Mouse (Mus musculus) limb, embryonic 13.5 days (tissue): ENCODE measurements around the gene Rap1gap2. TPM values are rescaled to one million over a fixed set of nuclear protein-coding genes. Genes with fewer than 3 reads are reported as not detected.

ENCODE experiments used
- ATAC-seq: fragments of 200-750 bp; cut with Nextera tagmentation; 2 replicates; pipeline ENCODE4 v1.8.0; 2017; ENCODE audit warnings: low read depth, moderate number of reproducible peaks, moderate TSS enrichment; ENCODE audit not compliant: low FRiP score
- H3K27ac ChIP-seq: fragments of 300-500 bp; sonication (generic); 2 replicates; pipeline ENCODE4 v1.5.1; 2015; ENCODE audit warnings: inconsistent platforms, mild to moderate bottlenecking, moderate library complexity
- H3K27me3 ChIP-seq: fragments of 300-500 bp; sonication (generic); 2 replicates; pipeline ENCODE4 v1.6.1; 2015; ENCODE audit warnings: mild to moderate bottlenecking, inconsistent platforms
- H3K36me3 ChIP-seq: fragments of 300-500 bp; sonication (generic); 2 replicates; pipeline ENCODE4 v1.6.1; 2015; ENCODE audit warnings: inconsistent platforms, mild to moderate bottlenecking, moderate library complexity
- H3K4me1 ChIP-seq: fragments of 300-500 bp; sonication (generic); 2 replicates; pipeline ENCODE4 v1.6.1; 2015; ENCODE audit warnings: inconsistent platforms
- H3K4me2 ChIP-seq: fragments of 300-500 bp; sonication (generic); replicated peaks from 2 replicates; pipeline ENCODE4 v1.6.1; 2015; ENCODE audit warnings: inconsistent platforms, mild to moderate bottlenecking, moderate library complexity
- H3K4me3 ChIP-seq: fragments of 300-500 bp; sonication (generic); 2 replicates; pipeline ENCODE4 v1.5.1; 2015; ENCODE audit warnings: moderate library complexity, mild to moderate bottlenecking, inconsistent platforms
- H3K9ac ChIP-seq: fragments of 300-500 bp; sonication (generic); 2 replicates; pipeline ENCODE4 v1.6.1; 2015; ENCODE audit warnings: mild to moderate bottlenecking, inconsistent platforms
- H3K9me3 ChIP-seq: fragments of 300-500 bp; sonication (generic); 2 replicates; pipeline ENCODE4 v1.6.1; 2016; ENCODE audit warnings: inconsistent platforms
- WGBS: fragments of 180-500 bp; shearing (Covaris S2); methylation state at CpG from one replicate; pipeline ENCODE4 v1.1.7; 2015; 5-methylcytosine and 5-hydroxymethylcytosine counted together
- polyA plus RNA-seq: library from polyadenylated mRNA; unstranded; fragments of >200 nt; fragmentation: Nextera tagmentation; extraction: Ambion mirVana; gene quantifications from 2 replicates; pipeline ENCODE4 v1.2.1, GENCODE M21; 2015

Rap1gap2 gene
- polyA plus RNA-seq, 1 experiment from 2014 or later, result 1.2 TPM

DNA sequence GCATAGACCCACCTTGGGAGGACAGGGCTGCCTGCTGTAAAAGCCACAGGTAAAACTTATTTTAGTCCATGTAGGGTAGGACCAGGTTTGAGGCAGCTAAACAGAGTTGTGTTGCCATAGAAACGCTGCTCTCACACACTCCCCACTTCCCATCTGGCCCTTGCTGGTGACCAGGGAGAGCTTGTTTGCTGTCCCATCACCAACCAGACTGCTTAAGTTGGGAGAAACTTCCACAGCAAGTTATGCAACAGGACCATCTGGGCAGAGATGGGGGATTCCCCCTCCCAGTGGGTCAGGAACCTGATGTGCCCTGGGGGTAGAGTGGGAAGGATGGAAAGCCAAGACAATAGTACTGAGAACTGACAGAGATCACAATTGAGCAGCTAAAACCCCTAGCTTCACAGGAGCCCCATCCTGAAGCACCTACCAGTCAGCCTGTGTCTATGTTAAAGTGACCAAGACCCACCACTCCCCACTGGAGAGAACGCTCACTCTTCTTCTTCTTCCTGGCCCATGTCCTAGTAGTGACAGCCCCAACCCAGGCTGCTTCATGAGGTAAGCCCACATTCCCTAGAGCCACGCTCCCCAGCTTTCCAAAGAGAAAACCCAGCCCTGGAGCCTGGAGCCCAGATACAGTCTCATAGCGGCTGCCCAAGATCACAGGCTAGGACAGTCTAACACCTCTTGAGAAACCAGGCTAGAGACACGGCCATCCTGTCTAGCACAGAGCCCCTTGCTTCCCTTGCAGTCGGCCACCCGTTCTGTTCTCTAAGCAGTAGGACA, 125.1 kb downstream of the Rap1gap2 start:
- H3K27me3 ChIP-seq, result no peaks in the 10 kb centered on the region
- H3K36me3 ChIP-seq, result no peaks in the 10 kb centered on the region
- 81% methylated on average over 7 of the region's 7 CpGs for WGBS
- no peak overlapping the region for H3K4me2 ChIP-seq
- no peaks in the 10 kb centered on the region for H3K4me1 ChIP-seq
- H3K9me3 ChIP-seq, result no peaks in the 10 kb centered on the region
- ATAC-seq, result no peak; the same call in 1 of the 2 replicates
- H3K4me3 ChIP-seq, result no peak overlapping the region
- H3K9ac ChIP-seq, result no peak overlapping the region
- no peak overlapping the region for H3K27ac ChIP-seq

DNA sequence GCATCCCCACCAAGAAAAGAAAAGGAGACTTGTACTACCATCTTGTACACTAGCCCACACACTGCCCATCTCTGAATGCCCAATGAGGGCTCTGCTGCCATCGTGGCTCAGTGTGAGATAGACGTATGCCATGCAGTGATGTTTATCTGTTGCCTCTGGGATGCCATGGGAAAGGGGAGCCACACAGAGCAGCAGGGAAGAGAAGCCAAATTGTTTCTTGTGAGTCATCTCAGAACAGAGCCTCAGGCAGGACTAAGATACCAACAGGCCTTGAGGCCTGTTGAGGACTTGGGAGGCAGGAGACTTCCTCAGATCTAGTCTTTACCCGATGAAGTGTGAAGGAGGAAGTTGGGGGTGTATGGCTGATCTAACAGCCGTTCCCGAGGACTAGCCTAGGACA, 126.8 kb downstream of the Rap1gap2 start:
- H3K27me3 ChIP-seq, result no peaks in the 10 kb centered on the region
- H3K27ac ChIP-seq, result no peak overlapping the region; the same call in 1 of the 2 replicates
- no peaks in the 10 kb centered on the region for H3K9me3 ChIP-seq
- no peak for ATAC-seq
- 82% methylated on average over 5 of the region's 5 CpGs for WGBS
- no peak overlapping the region for H3K9ac ChIP-seq
- no peak overlapping the region for H3K4me2 ChIP-seq
- H3K4me1 ChIP-seq, result no peaks in the 10 kb centered on the region
- H3K36me3 ChIP-seq, result no peaks in the 10 kb centered on the region
- H3K4me3 ChIP-seq, result no peak overlapping the region

DNA sequence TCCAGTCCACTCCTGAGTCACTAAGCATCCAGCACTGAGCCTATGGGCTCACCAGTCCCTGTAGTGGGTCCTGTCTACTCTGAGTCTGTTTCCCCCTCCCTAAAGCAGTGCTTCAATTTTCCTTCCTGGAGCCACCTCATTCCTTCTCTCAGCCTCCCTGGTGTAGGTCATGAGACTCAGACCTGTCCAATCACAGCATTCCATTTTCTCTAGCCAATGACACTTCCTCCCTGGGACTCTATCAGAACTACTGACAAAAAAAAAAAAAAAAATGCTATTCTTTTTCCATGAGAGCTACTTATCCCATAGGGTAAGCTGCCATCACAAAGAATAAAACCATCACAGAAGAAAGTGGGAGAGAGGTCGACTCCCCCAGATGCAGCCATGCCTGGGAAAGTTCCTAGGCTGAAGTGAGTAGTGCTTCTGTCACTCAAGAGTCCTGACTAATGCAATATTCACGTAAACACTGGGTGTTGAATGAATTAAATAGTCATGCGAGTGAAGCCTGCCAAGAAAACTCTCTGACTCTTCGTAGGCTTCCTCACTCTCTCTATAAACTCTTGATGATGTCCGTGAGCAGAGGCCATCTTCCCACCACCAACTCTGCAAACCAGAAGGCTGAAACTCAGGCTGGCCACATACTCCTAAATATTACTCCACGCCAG, 127.4 kb downstream of the Rap1gap2 start:
- 79% methylated on average over 6 of the region's 6 CpGs for WGBS
- no peak overlapping the region for H3K4me3 ChIP-seq
- H3K4me1 ChIP-seq, result no peaks in the 10 kb centered on the region
- H3K36me3 ChIP-seq, result no peaks in the 10 kb centered on the region
- no peak for ATAC-seq
- H3K27me3 ChIP-seq, result no peaks in the 10 kb centered on the region
- H3K4me2 ChIP-seq, result no peak overlapping the region
- H3K9ac ChIP-seq, result no peak overlapping the region
- no peak overlapping the region for H3K27ac ChIP-seq
- H3K9me3 ChIP-seq, result no peaks in the 10 kb centered on the region

DNA sequence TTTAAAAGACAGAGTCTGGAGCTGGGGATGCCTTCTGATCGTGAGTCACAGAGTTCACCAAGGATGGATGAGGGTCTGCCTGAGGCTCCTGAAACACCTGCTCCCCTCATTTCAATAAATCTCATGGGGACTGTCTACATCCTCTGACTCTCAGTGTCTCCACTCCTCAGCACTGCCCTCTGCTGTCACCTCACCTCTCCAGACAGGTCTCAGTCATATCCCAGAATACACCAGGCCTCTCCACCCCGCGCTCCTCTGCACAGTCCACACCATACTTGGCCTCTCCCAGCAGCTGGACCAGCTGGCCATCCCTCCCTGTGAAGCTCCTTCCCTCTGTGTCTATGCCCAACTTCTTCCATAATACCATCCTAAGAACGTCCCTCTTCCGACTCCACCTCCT, 128.9 kb downstream of the Rap1gap2 start:
- no peak overlapping the region for H3K4me3 ChIP-seq
- H3K27me3 ChIP-seq, result no peaks in the 10 kb centered on the region
- ATAC-seq, result peak; percentile 32; the same call in 1 of the 2 replicates
- H3K9ac ChIP-seq, result no peak overlapping the region
- 73% methylated on average over 5 of the region's 5 CpGs for WGBS
- H3K27ac ChIP-seq, result no peak overlapping the region
- no peak overlapping the region for H3K4me2 ChIP-seq
- no peaks in the 10 kb centered on the region for H3K9me3 ChIP-seq
- H3K4me1 ChIP-seq, result no peaks in the 10 kb centered on the region
- no peaks in the 10 kb centered on the region for H3K36me3 ChIP-seq

DNA sequence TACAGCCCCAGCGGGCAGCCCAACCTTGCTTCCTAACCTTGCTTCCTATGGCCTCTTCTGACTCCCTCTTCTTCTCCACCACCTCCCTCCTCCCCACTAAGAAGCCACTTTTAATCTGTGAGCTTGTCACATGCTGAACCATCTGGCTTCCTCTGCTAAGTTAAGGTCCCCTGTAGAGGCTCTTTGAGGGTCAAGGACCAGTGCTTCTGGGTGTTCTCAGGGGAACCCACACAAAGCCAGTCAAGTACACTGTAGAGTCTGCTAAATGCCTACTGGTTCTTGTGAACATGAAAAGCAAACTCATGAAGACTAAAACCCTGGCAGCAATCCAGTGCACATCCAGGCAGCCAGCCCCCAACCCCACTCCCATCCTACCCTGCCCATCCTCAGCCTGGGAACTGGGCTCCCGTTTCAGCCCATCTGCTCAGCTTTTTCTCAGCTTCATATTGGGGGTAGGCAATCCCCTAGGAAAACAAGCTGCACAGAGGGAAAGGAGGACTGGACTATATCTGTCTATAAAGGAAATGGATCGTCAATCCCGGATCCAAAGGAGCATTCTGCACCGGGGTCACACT, 130.9 kb downstream of the Rap1gap2 start:
- H3K36me3 ChIP-seq, result no peaks in the 10 kb centered on the region
- no peak overlapping the region for H3K4me2 ChIP-seq
- 81% methylated on average over 5 of the region's 5 CpGs for WGBS
- no peaks in the 10 kb centered on the region for H3K27me3 ChIP-seq
- ATAC-seq, result no peak
- no peaks in the 10 kb centered on the region for H3K4me1 ChIP-seq
- no peaks in the 10 kb centered on the region for H3K9me3 ChIP-seq
- H3K4me3 ChIP-seq, result no peak overlapping the region
- H3K27ac ChIP-seq, result no peak overlapping the region
- H3K9ac ChIP-seq, result no peak overlapping the region

DNA sequence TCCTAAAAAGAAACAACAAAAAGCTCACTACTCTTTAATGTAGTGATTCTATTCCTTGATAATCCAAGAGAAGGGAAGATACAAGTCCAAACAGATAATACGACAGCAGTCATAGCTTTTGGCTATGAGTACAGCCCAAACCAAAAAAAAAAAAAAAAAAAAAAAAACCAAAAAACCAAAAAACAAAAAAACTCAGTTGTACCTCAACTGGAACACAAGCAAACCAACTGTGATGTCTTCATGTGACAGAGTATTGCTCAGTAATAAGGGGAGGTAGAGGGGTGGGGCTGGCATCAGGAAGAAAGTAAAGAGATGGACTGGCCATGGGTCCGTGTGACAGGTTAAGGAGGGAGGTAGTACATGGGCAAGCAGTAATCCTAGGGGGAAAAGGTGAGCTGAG, 131.8 kb downstream of the Rap1gap2 start:
- no peaks in the 10 kb centered on the region for H3K36me3 ChIP-seq
- H3K4me2 ChIP-seq, result no peak overlapping the region
- no peak overlapping the region for H3K27ac ChIP-seq
- WGBS, result 89% methylated on average over 2 of the region's 2 CpGs
- H3K9me3 ChIP-seq, result no peaks in the 10 kb centered on the region
- no peaks in the 10 kb centered on the region for H3K4me1 ChIP-seq
- no peak overlapping the region for H3K9ac ChIP-seq
- no peaks in the 10 kb centered on the region for H3K27me3 ChIP-seq
- no peak overlapping the region for H3K4me3 ChIP-seq
- no peak for ATAC-seq

DNA sequence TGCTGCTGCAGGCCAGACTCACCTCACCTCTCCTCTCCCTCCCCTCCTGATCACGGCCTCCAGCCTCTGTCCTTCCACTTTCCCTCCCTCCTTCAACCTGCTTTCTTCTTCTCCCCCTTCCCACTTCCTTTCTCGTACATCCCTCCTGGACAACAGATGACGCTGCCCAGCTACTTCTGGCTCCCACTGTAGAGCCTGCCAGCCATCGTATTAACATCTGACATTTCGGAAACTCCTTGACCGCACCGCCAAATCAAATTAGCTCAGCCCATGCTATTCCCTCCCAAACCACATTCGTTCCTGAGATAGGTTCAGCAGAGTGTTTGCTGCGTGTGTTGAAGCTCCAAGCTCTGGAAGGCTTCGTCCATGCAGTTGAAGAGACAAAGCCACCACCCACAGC, 138.0 kb downstream of the Rap1gap2 start:
- H3K27ac ChIP-seq, result no peak overlapping the region
- 0 out of 2 replicates have a peak, but pooled peaks cover 6% of the 10 kb centered on the region for H3K4me1 ChIP-seq
- no peaks in the 10 kb centered on the region for H3K27me3 ChIP-seq
- no peaks in the 10 kb centered on the region for H3K9me3 ChIP-seq
- 80% methylated on average over 10 of the region's 10 CpGs for WGBS
- no peaks in the 10 kb centered on the region for H3K36me3 ChIP-seq
- no peak overlapping the region for H3K9ac ChIP-seq
- no peak for ATAC-seq
- H3K4me3 ChIP-seq, result no peak overlapping the region
- no peak overlapping the region for H3K4me2 ChIP-seq

DNA sequence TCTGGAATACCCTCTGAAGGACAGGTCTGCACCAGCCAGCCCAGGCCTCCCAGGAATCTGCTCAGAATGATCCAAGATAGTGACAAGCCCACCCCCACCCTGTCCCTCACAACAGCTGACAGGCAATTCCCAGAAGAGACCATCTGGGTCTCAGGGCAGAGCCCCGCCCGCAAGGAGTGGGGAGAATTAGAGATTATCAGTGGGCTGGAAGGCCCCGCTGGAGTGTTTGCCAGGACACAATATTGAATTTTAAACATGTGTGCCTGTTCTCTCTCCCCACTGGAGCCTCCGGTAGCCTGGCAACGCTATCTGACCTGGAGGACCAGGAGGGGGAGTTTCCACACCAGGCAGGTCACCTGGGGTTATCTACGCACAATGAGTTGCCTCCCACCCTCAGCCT, 142.5 kb downstream of the Rap1gap2 start:
- Histone ChIP-seq H3K27me3 (no peaks in the 10 kb centered on the region), H3K27ac (no peak overlapping the region), H3K4me3 (no peak overlapping the region), H3K9me3 (no peaks in the 10 kb centered on the region), H3K36me3 (no peaks in the 10 kb centered on the region), H3K4me2 (no peak overlapping the region), H3K4me1 (0 out of 2 replicates have a peak, but pooled peaks cover 6% of the 10 kb centered on the region), H3K9ac (no peak overlapping the region)
- ATAC-seq, result 0 out of 2 replicates have a peak, but pooled peaks have one; percentile 36
- WGBS, result 32% methylated on average over 6 of the region's 6 CpGs

DNA sequence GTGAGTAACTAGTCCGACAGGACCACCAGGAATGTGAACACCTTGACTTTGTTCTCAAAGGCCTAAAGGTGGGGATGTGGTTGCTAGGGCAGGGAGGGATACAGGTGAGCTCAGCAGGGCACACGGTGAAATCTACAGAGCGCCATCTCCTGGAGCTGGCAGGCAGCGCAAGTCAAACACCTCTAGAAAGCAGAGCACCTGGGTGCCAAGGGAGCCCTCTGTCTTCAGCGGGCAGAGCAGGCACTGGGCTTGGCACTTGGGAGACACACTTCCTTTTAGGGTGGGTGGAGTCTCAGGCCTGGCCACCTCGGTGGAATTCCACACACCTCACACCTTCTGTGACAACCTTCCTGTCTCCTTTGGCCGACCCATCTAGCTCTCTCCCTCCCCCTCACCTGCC, 145.0 kb downstream of the Rap1gap2 start:
- 0 out of 2 replicates have a peak, but pooled peaks cover 3% of the 10 kb centered on the region for H3K27me3 ChIP-seq
- H3K4me2 ChIP-seq, result no peak overlapping the region
- ATAC-seq, result no peak
- WGBS, result 34% methylated on average over 7 of the region's 7 CpGs
- no peak overlapping the region for H3K9ac ChIP-seq
- no peaks in the 10 kb centered on the region for H3K9me3 ChIP-seq
- no peak overlapping the region for H3K27ac ChIP-seq
- no peak overlapping the region for H3K4me3 ChIP-seq
- 0 out of 2 replicates have a peak, but pooled peaks cover 6% of the 10 kb centered on the region for H3K4me1 ChIP-seq
- H3K36me3 ChIP-seq, result no peaks in the 10 kb centered on the region

DNA sequence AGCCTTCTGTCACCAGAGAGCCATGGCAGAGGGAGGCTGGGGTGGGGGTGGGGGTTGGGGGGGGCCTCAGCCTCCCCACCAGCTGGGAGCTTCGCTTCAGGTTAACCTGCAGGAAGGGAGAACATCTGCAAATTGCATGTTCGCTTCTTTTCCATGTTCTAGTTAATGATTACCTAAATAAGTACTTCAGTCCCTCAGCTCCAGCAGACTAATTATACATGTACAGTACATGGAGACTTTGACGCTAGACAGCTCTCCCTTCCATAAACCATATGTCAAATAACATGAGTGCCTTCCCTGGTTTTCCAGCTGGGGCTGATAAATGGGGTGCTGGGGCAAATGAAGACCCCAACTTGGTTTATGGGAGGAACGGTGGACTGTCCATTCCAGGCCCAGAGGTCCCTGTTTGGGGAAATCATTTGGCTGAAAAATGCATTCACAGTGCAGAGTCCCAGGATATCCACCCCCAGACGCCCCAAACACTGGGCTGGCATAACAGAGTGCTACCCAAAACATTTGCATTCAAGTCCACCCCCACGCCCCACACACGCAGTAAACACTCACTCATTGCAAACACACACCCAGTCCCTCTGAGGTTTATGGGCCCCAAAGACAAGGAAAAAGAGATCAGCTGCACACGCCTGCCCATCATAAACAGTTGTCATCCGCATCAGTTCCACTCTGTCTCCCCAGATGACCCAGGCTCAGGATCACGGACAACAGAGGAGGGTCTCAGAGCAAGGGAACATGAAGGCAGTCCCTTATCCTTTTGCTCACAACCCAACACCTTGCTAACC, 146.3 kb downstream of the Rap1gap2 start:
- no peak for ATAC-seq
- no peaks in the 10 kb centered on the region for H3K9me3 ChIP-seq
- no peak overlapping the region for H3K4me3 ChIP-seq
- H3K36me3 ChIP-seq, result no peaks in the 10 kb centered on the region
- H3K27me3 ChIP-seq, result 0 out of 2 replicates have a peak, but pooled peaks cover 3% of the 10 kb centered on the region
- WGBS, result 67% methylated on average over 10 of the region's 10 CpGs
- H3K27ac ChIP-seq, result no peak overlapping the region
- H3K4me1 ChIP-seq, result 0 out of 2 replicates have a peak, but pooled peaks cover 6% of the 10 kb centered on the region
- H3K9ac ChIP-seq, result no peak overlapping the region
- no peak overlapping the region for H3K4me2 ChIP-seq

DNA sequence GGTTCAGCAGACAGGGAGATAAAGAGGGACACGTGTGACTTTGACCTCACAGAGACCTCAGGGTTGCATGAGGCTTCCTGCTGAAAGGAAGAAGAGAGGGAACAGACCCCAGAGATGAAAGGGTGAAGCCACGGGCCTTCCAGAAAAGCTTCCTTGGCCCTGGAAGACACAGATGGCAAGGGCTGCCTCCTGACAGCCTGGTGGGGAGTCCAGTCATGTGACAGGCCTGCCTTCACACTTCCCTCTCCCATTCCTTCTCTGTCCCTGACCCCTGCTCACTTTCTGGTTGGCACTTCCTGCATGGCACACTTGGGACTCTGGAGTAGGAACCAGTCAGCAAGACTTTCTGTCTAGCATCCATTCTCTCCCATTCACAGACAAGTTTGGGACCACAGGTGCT, 148.1 kb downstream of the Rap1gap2 start:
- no peak for ATAC-seq
- Histone ChIP-seq H3K27ac (no peak overlapping the region), H3K4me3 (no peak overlapping the region), H3K9ac (no peak overlapping the region), H3K4me2 (no peak overlapping the region), H3K36me3 (no peaks in the 10 kb centered on the region), H3K4me1 (no peaks in the 10 kb centered on the region), H3K27me3 (0 out of 2 replicates have a peak, but pooled peaks cover 3% of the 10 kb centered on the region), H3K9me3 (no peaks in the 10 kb centered on the region)
- WGBS, result 22% methylated on average over 2 of the region's 2 CpGs
